Mouse (Mus musculus): ENCODE data around the gene Cdc42ep1.

- TF ChIP-seq CTCF (IDR thresholded peaks at IDR 0.05; ENCODE audit: low read depth) (no peak), EP300 (IDR thresholded peaks at IDR 0.05; ENCODE audit: low read depth) (no peak)
These were observed 3.4 kb downstream of the Cdc42ep1 start for GRCm38 (mm10) chr15:78845867-78846266.
